Mouse (Mus musculus) liver, postnatal 0 days (tissue): ENCODE measurements around the gene Mettl26. TPM values are rescaled to one million over a fixed set of nuclear protein-coding genes. Genes with fewer than 3 reads are reported as not detected.

Source experiments
- ATAC-seq: fragments of 200-750 bp; cut with Nextera tagmentation; 2 replicates; pipeline ENCODE4 v1.8.0; 2017; ENCODE audit warnings: mild to moderate bottlenecking, moderate library complexity
- DNase-seq: peaks from one replicate; pipeline ENCODE4 v3.0.0-alpha.2; 2016
- H3K27ac ChIP-seq: fragments of 300-500 bp; sonication (generic); 2 replicates; pipeline ENCODE4 v1.5.1; 2014; ENCODE audit warnings: antibody characterized with exemption, moderate library complexity, mild to moderate bottlenecking, low read depth
- H3K27me3 ChIP-seq: fragments of 300-500 bp; sonication (generic); 2 replicates; pipeline ENCODE4 v1.6.1; 2014; ENCODE audit warnings: low read length, control low read depth, mixed read lengths; ENCODE audit not compliant: insufficient read depth
- H3K36me3 ChIP-seq: fragments of 300-500 bp; sonication (generic); replicated peaks from 2 replicates; pipeline ENCODE4 v1.6.1; 2014; ENCODE audit warnings: mild to moderate bottlenecking, control low read depth, low read length, moderate library complexity, mixed read lengths; ENCODE audit not compliant: insufficient read depth
- H3K4me1 ChIP-seq: fragments of 300-500 bp; sonication (generic); 2 replicates; pipeline ENCODE4 v1.6.1; 2014; ENCODE audit warnings: antibody characterized with exemption, mild to moderate bottlenecking, control low read depth; ENCODE audit not compliant: insufficient read depth
- H3K4me2 ChIP-seq: fragments of 300-500 bp; sonication (generic); 2 replicates; pipeline ENCODE4 v1.6.1; 2014; ENCODE audit warnings: low read depth, mild to moderate bottlenecking, low read length, moderate library complexity, mixed read lengths
- H3K4me3 ChIP-seq: fragments of 300-500 bp; sonication (generic); 2 replicates; pipeline ENCODE4 v1.5.1; 2014; ENCODE audit warnings: low read depth, low read length
- H3K9ac ChIP-seq: fragments of 300-500 bp; sonication (generic); replicated peaks from 2 replicates; pipeline ENCODE4 v1.6.1; 2014; ENCODE audit warnings: mild to moderate bottlenecking, moderate library complexity
- H3K9me3 ChIP-seq: fragments of 300-500 bp; sonication (generic); 2 replicates; pipeline ENCODE4 v1.6.1; 2016; ENCODE audit warnings: mild to moderate bottlenecking, control low read depth, low read length, mixed read lengths
- CTCF ChIP-seq: sonication (generic); IDR thresholded peaks from 2 replicates; pipeline ENCODE4 v1.5.1; 2016; ENCODE audit warnings: antibody characterized with exemption, low read depth
- EP300 ChIP-seq: IDR thresholded peaks from 2 replicates; pipeline ENCODE4 v1.6.1; 2016; ENCODE audit warnings: antibody characterized with exemption, low read depth, mild to moderate bottlenecking
- whole genome bisulfite sequencing: fragments of 180-500 bp; shearing (Covaris S2); extraction: QIAGEN DNeasy Blood & Tissue Kit; methylation state at CpG from one replicate; pipeline ENCODE4 v1.1.7; 2014; ENCODE audit not compliant: insufficient replicate concordance; 5-methylcytosine and 5-hydroxymethylcytosine counted together
- polyA plus RNA-seq: library from polyadenylated mRNA; unstranded; fragments of >200 nt; fragmentation: Nextera tagmentation; extraction: Ambion mirVana; gene quantifications from 2 replicates; pipeline ENCODE4 v1.2.1, GENCODE M21; 2015

Gene Mettl26
- polyA plus RNA-seq, 1 experiment from 2014 or later, result 72.5 TPM

DNA sequence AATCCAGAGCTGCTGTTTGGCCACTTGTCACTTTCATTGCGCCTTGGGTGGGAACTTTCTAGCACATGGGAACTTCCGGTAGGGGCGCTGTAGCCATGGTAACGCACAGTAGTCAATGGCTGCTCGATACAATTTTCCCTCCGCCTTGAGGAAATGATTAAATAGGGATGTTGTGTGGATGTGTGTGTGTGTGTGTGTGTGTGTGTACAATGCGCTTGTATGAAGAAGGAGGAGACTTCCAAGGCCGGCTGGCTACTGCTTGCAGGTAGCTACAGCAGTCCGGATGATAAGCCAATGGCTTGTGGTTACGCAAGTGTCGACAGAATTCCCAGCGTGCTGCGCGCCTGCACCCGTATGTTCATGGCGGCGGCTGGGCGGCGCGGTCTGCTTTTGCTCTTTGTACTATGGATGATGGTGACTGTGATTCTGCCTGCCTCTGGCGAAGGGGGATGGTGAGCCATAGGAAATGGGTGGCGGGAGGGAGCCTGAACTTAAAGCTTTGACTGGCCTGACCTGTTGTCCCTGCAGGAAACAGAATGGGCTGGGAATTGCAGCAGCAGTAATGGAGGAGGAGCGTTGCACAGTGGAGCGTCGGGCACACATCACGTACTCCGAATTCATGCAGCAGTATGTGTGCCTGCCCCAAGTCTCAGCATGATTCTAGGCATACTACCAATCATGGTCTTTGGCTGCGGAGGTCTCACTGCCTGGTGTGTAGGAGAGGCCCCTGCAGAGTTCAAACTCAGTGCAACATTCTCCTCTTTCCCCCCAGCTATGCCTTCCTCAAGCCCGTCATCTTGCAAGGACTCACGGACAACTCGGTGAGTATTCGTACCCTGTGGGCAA, 45.9 kb upstream of the Mettl26 start, which contains the start of gene Jmjd8:
Jmjd8 (plus strand) TSS at position 156 of the 846 bp plus-strand sequence.
- H3K9ac ChIP-seq, result peak within 1 kb of the TSS; percentile 63
- peak within 1 kb of the TSS; percentile 67 for H3K27ac ChIP-seq
- H3K36me3 ChIP-seq, result peaks cover 31% of the 10 kb centered on the region
- TF ChIP-seq CTCF (peak; percentile 59), EP300 (no peak)
- H3K4me2 ChIP-seq, result peak within 1 kb of the TSS; percentile 78
- ATAC-seq (peak; percentile 31), DNase-seq (peak; percentile 83)
- no peaks in the 10 kb centered on the region for H3K27me3 ChIP-seq
- peaks cover 50% of the 10 kb centered on the region for H3K4me1 ChIP-seq
- no peaks in the 10 kb centered on the region for H3K9me3 ChIP-seq
- WGBS, result 1% methylated on average over 32 of the region's 32 CpGs
- peak within 1 kb of the TSS; percentile 56 for H3K4me3 ChIP-seq

GRCm38 (mm10) chr17:25829558-25830017, 45.3 kb upstream of the Mettl26 start:
- 39% methylated on average over 8 of the region's 8 CpGs for WGBS
- no peaks in the 10 kb centered on the region for H3K9me3 ChIP-seq
- no peak for ATAC-seq
- H3K4me3 ChIP-seq, result peak overlapping the region; percentile 56
- H3K4me1 ChIP-seq, result peaks cover 50% of the 10 kb centered on the region
- H3K9ac ChIP-seq, result peak overlapping the region; percentile 63
- H3K36me3 ChIP-seq, result peaks cover 31% of the 10 kb centered on the region
- peak overlapping the region; percentile 78 for H3K4me2 ChIP-seq
- TF ChIP-seq CTCF, result no peak
- TF ChIP-seq EP300, result no peak
- DNase-seq, result no peak
- no peaks in the 10 kb centered on the region for H3K27me3 ChIP-seq
- H3K27ac ChIP-seq, result peak overlapping the region; percentile 67

DNA sequence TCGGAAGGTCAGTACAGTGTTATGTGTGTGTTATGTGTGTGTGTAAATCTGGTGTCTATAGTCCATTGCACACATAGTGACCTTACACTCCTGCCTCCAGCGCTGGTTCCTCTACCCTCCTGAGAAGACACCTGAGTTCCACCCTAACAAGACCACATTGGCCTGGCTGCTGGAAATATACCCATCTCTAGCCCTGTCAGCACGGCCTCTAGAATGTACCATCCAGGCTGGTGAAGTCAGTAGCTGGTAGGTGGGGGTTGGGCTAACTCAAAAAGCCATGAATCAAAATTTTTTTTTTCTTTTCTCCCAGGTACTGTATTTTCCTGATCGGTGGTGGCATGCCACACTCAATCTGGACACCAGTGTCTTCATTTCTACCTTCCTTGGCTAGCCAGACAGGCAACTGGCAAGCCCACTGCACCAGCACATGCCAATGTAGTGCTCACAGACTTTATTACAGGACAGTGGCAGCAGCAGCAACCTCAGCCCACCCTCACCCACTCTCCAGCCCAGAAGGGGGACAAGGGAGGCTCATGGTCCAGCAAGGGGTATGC, 44.6 kb upstream of the Mettl26 start:
- Histone ChIP-seq H3K9ac (peak overlapping the region; percentile 34), H3K36me3 (peaks cover 31% of the 10 kb centered on the region), H3K4me2 (peak overlapping the region; percentile 78; the same call in 1 of the 2 replicates), H3K27me3 (no peaks in the 10 kb centered on the region), H3K27ac (no peak overlapping the region), H3K4me1 (peaks cover 52% of the 10 kb centered on the region), H3K9me3 (no peaks in the 10 kb centered on the region), H3K4me3 (no peak overlapping the region)
- ATAC-seq (no peak), DNase-seq (no peak)
- TF ChIP-seq EP300 (no peak), CTCF (no peak)
- WGBS, result 72% methylated on average over 4 of the region's 4 CpGs

DNA sequence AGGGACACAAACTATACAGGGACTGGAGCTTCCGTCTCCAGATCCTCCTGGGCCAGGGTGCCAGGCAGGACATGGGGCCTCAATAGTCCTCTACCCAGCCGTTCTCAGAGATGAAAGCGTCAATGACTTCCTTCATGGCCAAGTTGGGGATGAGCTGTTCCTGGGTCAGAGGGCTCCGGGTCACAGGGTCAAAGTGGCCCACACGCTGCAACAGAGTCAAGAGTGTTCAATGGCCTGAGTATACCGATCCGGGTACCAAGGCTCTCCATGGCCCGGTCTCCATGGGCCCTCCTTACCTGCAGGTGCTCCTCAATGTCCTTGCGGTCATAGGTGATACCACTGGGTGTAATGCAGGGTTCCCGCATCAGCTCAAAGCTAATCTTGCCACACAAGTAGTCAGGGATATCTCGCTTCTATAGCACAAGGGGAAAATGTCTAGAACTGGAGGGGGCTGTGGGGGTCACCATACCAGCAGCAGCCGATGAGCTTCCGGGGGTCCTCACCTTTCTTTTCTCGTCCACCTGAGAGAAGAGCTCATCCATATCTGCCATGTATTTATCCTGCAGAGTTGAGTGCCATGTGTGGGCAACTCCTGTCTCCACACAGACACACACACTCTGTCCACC, 44.0 kb upstream of the Mettl26 start:
- Histone ChIP-seq H3K36me3 (peaks cover 31% of the 10 kb centered on the region), H3K4me3 (peak overlapping the region; percentile 75), H3K27me3 (no peaks in the 10 kb centered on the region), H3K4me1 (peaks cover 55% of the 10 kb centered on the region), H3K27ac (no peak overlapping the region), H3K9me3 (no peaks in the 10 kb centered on the region), H3K4me2 (peak overlapping the region; percentile 99), H3K9ac (peak overlapping the region; percentile 34; the same call in 1 of the 2 replicates)
- DNase-seq, result no peak
- WGBS, result 80% methylated on average over 14 of the region's 14 CpGs
- no peak for ATAC-seq
- TF ChIP-seq CTCF, result no peak
- TF ChIP-seq EP300, result no peak

GRCm38 (mm10) chr17:25831451-25832281, 43.2 kb upstream of the Mettl26 start:
- DNase-seq (no peak), ATAC-seq (no peak)
- 48% methylated on average over 21 of the region's 21 CpGs for WGBS
- peak overlapping the region; percentile 99 for H3K27ac ChIP-seq
- TF ChIP-seq EP300, result no peak
- TF ChIP-seq CTCF, result no peak
- peaks cover 62% of the 10 kb centered on the region for H3K4me1 ChIP-seq
- peak overlapping the region; percentile 84 for H3K9ac ChIP-seq
- no peaks in the 10 kb centered on the region for H3K27me3 ChIP-seq
- no peaks in the 10 kb centered on the region for H3K9me3 ChIP-seq
- peak overlapping the region; percentile 75 for H3K4me3 ChIP-seq
- H3K36me3 ChIP-seq, result peaks cover 27% of the 10 kb centered on the region
- peak overlapping the region; percentile 99 for H3K4me2 ChIP-seq
